Mouse (Mus musculus): Measurements from ENCODE around the gene Ncoa1. TPM values are rescaled to one million over a fixed set of nuclear protein-coding genes. Genes with fewer than 3 reads are reported as not detected.

The Ncoa1 gene
- 100 to 1,000 TPM; 128 to 142 TPM for total RNA-seq (2021)

DNA sequence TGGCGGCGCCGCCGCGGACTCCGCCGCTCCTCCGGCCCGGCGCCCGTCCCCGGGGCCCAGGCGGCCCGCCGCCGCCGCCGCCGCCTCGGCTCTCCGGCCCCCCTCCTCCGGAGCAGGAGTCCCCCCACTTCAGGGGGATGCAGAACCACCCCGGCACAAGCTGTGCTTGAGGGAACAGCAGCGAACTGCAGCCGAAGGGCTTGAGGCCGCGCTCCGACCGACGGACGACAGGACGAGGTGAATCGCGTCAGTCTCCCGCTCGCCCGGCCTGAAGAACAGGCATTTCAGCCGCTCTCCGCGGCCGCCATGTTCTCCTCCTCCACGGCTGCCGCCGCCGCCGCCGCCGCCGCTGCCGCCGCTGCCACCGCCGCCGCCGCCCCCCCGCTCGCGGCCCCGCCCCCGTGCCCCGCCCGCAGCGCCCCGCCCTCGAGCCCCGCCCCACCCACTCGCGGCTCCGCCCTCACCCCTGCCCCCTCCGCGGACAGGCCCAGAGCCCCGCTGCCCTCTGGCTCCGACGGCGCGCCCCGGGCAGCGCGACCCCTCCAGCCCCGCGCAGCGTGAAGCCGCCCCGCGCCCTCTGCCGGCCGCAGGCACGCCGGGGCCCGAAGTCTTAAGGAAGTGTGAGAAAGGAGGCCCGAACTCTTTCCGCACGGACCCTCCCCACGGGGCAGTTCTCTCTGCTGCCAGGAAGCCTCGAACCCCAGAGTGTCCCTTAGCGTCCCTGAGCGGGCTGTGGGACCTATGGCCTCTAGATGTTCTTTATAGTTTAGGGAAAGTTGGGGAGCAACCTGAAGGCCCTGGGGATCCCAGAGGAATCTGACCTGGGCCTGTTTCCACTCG lies at the start of gene Ncoa1:
Gene Ncoa1, minus strand, starts transcription at position 351 of the 840 bp plus-strand sequence.
- peak; percentile 58 to 68 for DNase-seq

GRCm38 (mm10) chr12:4524546-4524945 lies 47.6 kb upstream of the Ncoa1 start:
- no peak for DNase-seq

GRCm38 (mm10) chr12:4523688-4524298 lies 46.8 kb upstream of the Ncoa1 start:
- no peak for DNase-seq

- peak; percentile 54 to 58 for DNase-seq
These were observed 46.2 kb upstream of the Ncoa1 start for GRCm38 (mm10) chr12:4523208-4523607.

DNA sequence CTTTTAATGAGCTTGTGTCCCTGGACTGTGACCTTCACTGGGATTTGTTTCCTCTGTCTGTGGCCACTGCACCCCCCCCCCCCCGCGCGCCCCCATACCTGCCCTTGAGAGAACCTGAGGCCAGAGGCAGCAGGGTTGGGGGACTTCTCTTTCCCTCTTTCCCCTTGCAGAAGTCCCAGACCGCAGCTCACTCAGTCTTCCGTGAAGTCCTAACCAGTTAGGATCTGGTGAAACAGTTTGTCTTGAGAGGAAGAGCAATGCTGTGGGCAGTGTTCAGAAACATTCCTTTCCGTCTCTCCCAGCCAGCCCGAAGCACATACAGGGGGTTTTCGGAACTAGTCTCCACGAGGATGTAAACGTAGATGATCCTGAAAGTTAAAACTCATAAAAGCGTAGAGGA lies 42.0 kb upstream of the Ncoa1 start:
- no peak for DNase-seq

- DNase-seq: no peak
These were observed 32.6 kb upstream of the Ncoa1 start for GRCm38 (mm10) chr12:4509591-4510061.

- no peak for DNase-seq
These were observed 31.2 kb upstream of the Ncoa1 start for GRCm38 (mm10) chr12:4508182-4508581.

- DNase-seq: peak; percentile 28 to 42
These were observed 30.5 kb upstream of the Ncoa1 start for GRCm38 (mm10) chr12:4507461-4507860.

DNA sequence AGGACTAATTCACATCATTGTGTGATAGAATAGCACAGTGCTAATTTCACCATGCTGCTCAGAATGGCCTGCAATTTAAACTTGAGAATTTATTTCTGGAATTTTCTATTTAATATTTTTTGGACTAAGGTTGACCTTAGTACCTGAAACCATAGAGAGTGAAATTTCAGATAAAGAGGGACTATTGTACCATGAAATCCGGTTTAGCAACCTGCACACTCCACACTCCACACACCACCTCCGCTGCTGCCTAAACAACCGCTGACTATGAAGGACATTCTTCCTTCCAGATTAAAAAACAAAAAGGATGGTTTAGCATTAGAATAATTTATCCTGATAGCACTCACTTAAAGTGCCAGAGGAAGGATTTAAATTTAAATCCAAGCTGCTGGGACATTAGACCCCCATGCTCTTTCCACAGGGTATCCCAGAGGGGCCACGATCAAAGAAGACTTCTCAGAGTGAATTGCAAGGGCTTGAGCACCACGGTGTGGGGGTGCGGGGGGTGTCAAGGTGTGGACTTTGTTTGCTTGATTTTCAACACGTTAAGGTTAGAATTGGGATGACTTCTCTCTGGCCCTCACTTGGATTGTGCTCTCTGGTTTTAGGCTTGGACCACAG lies 29.9 kb upstream of the Ncoa1 start:
- no peak for DNase-seq

DNA sequence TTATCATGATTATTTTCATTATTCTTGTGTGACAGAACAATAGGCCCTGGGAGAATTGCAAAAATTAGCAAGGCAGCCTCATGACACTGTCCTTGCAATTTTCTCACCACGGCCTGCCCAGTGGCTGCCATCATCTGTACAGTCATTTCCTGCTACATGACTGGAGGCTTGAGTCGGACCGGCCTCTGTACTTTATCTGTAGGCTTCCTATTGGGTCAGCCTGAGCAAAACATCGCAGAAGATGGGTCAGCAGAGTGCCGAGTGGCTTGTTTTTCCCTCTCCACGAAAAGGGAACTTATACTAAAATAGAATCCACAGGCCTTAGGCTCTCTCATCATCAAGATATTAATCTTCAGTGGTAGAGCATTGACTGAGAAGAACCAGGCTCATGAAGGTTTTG lies 28.3 kb upstream of the Ncoa1 start:
- DNase-seq: no peak

GRCm38 (mm10) chr12:4503673-4504326 lies 26.8 kb upstream of the Ncoa1 start:
- no peak for DNase-seq

DNA sequence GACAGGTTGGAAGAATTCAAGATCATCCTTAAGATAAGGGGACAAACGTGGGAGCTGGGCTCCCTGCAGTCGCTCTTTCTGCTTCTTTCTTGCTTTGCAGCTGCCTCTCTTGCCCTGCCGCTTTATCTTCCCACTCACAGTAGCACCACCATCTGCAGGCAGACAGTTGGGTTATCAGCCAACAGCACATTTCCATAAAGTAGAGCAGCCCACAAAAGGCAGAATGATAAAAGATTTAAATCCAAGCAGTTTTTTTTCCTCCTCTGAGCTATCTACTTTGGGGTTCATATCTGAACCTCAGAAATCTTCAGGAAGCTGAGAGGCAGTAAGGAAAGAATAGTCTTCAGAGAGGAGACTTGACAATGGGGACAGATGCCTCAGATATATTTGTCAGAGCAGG lies 24.9 kb upstream of the Ncoa1 start:
- DNase-seq: peak; percentile 64 to 68

GRCm38 (mm10) chr12:4500516-4500915 lies 23.5 kb upstream of the Ncoa1 start:
- no peak for DNase-seq

GRCm38 (mm10) chr12:4499651-4500175 lies 22.7 kb upstream of the Ncoa1 start:
- DNase-seq: no peak

GRCm38 (mm10) chr12:4488411-4488810 lies 11.4 kb upstream of the Ncoa1 start:
- no peak for DNase-seq

DNA sequence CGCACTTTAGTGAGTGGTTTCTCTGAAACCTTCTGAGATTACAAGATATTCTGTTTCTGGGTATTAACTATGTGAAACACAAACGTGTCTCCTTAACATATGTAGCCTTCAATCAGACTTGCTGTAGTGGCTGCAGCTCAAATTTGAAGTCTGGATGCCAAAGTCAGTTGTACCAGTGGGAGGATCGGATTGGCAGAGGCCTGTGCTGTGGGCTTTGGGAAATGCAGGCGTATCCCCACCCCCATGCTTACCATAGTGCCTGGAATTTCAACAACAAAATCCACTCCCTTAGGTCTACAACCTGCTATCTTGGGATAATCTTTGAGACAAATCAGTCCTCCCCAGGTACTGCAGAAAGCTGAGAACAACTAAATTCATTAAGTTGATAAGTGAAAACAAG lies 6.4 kb upstream of the Ncoa1 start:
- no peak for DNase-seq

GRCm38 (mm10) chr12:4481687-4482086 lies 4.7 kb upstream of the Ncoa1 start:
- no peak for DNase-seq

DNA sequence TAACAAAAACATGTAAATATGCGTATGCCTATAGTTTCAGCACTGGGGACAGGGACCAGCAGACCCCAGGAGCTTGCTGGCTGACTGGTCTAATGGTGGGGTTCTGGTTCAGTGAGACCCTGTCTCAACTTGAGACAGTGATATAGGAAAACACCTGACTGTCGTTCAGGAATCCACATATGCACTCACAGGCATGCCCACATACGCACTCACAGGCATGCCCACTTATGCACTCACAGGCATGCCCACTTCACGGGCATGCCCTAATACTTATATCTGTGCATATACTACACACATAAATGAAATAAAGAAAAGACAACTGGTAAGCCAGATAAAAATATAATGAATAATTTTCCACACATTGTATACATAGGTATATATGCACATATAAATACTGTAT lies 3.3 kb upstream of the Ncoa1 start:
- no peak for DNase-seq

DNA sequence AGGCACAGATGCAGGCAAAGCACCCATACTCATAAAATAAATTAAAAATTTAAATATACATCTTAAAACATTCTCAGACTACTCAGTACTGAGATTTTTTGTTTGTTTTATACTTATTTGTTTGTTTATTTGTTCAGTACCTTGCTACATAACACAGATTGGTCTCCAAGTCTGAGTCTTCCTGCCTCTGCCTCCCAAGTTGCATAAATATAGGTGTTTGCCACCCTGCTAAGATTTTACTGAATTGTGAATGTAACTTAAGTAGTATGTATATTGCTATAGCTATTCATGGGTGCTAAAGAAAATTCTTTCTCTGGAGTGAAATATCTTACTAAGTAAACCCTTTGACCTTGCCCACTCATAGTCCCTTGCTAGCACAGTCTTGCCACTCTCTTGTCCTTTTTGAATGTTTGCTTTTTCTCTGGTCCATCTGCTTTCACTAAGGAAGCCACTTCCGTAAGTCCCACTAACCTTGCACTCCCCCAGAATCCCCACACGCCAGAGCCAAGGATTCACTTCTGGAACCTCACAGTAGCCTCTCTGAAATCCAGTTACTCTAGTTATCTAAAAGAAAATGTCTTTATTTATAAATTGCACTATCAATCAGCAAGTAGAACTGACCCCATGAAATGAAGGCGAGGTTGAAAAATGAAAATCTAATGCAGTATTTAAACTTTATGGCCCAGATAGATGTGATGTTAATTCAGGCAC lies 2.3 kb upstream of the Ncoa1 start:
- no peak for DNase-seq

DNA sequence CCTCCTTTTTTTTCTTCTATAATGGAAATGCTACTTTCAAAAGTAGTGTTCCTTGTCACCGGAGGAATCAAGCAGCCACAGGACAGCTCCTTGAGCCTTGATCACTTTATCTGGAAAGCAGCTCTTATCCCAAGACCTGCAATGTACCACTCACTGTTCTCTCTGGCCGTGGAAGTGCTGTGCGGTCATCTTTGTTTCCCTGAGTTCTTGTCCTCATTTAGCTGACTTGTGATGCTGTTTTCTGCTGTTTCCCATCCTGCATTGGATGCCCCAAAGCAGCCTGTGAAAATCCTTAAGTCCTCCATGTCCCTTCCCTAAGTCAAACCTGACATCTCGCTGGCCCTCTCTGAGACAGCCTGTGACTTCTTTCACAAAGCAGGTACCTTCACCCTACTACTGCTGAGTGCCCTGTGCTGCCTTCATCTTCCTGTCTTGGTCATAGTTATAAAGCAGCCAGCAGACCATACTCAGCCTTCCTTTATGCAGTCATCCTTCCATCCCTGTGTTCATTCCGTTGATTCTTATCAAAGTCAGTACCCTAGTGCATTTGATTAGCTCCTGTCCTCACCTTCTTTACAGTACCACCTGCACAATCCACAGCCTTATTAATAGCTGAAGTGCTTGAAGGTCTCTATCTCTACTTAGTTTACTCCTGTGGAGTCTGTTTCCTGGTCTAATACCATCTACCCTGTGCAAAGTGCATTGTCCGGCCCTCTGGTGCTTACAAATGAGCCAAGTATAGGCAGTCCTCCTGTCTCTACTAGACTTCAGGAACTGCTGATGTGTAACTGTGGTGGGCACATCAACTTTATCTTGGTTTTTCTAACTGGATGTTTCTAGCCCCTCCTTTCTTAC lies 1.2 kb upstream of the Ncoa1 start:
- no peak for DNase-seq

DNA sequence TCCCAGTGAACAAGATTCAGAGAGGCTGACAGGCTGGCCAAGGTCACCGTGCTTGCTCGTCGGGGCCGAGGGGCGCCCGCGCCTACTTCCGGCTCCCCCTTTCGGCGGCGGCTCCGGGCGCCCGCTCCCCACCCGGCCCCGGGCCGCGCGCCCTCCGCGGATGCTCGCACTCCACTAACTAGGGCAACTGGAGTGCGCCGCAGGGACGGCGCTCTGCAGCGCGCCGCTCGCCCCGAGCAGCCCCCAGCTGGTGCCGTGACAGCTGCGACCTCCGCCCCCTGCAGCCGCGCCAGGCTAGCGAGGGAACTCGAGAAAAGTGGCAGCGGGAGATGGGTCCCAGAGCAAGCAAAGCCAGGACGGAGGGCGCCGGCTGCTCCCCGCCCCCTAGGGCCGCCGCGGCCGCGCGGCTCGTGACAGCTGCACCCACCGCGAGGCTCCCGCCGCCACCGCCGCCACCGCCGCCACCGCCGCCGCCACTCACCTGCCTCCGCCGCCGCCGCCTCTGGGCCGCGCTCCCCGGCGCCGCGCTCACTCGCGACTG lies 621 bp downstream of the Ncoa1 start:
- DNase-seq: peak; percentile 61 to 68
